Mouse (Mus musculus): ENCODE data around the gene Phf10. TPM values are rescaled to one million over a fixed set of nuclear protein-coding genes. Genes with fewer than 3 reads are reported as not detected.

The Phf10 gene
- polyA plus RNA-seq, 1 experiment, result 45.3 TPM

Other genes with a start within 250 kb of the Phf10 start
- gene Wdr27, start 18.1 kb downstream of the Phf10 start, polyA plus RNA-seq (2012; ENCODE audit: insufficient read depth, insufficient read length, missing spikeins), result 2.7 TPM in 1 of 2 replicates, not detected in the other
- 16.9 and 17.2 TPM in 2 replicates for gene 1600012H06Rik, start 18.1 kb downstream of the Phf10 start, polyA plus RNA-seq (2012; ENCODE audit: insufficient read depth, insufficient read length, missing spikeins)
- gene 9030025P20Rik, start 17.2 kb upstream of the Phf10 start, polyA plus RNA-seq (2012; ENCODE audit: insufficient read depth, insufficient read length, missing spikeins), result 3.0 and 5.6 TPM in 2 replicates
- gene Gm3417, start 17.5 kb upstream of the Phf10 start, polyA plus RNA-seq (2012; ENCODE audit: insufficient read depth, insufficient read length, missing spikeins), result 2.5 TPM in 1 of 2 replicates, not detected in the other
- 3.8 and 9.6 TPM in 2 replicates for gene Gm3435, start 48.9 kb upstream of the Phf10 start, polyA plus RNA-seq (2012; ENCODE audit: insufficient read depth, insufficient read length, missing spikeins)
- gene Ermard, start 79.9 kb upstream of the Phf10 start, polyA plus RNA-seq (2012; ENCODE audit: insufficient read depth, insufficient read length, missing spikeins), result 21.2 and 27.6 TPM in 2 replicates
- gene Tcte3, start 80.2 kb upstream of the Phf10 start, polyA plus RNA-seq (2012; ENCODE audit: insufficient read depth, insufficient read length, missing spikeins), result 2.7 TPM in 1 of 2 replicates, not detected in the other
- gene Gm3448, start 80.3 kb upstream of the Phf10 start, polyA plus RNA-seq (2012; ENCODE audit: insufficient read depth, insufficient read length, missing spikeins), result 1.2 and 4.2 TPM in 2 replicates

Data from brown adipose tissue, adult 24 weeks (tissue).